Mouse (Mus musculus): ENCODE results near the gene Sel1l. TPM values are rescaled to one million over a fixed set of nuclear protein-coding genes. Genes with fewer than 3 reads are reported as not detected.
A peak's percentile ranks its signal among the peaks of the same experiment; 100 is the strongest.
"Not testable (repeated sequence)": the region's sequence is repeated elsewhere in the genome, so short reads cannot be mapped to it uniquely, and the experiment has no call there.

Sel1l gene
- total RNA-seq, 2 experiments from 2014 or later, result 145 to 159 TPM

- DNase-seq (ENCODE audit: low spot score in 2 of 2), result no peak
Observed at GRCm38 (mm10) chr12:91820461-91820860, 28.5 kb downstream of the Sel1l start.

- no peak for DNase-seq (ENCODE audit: low spot score in 2 of 2)
Observed at GRCm38 (mm10) chr12:91818726-91819125, 30.2 kb downstream of the Sel1l start.

GRCm38 (mm10) chr12:91815990-91816389 is 33.0 kb downstream of the Sel1l start:
- DNase-seq (ENCODE audit: low spot score in 2 of 2), result peak; percentile 54 to 59

GRCm38 (mm10) chr12:91815552-91815951 is 33.4 kb downstream of the Sel1l start:
- no peak for DNase-seq (ENCODE audit: low spot score in 2 of 2)

- DNase-seq (ENCODE audit: low spot score in 2 of 2), result no peak
Observed at GRCm38 (mm10) chr12:91808911-91809310, 40.0 kb downstream of the Sel1l start.

- no peak for DNase-seq (ENCODE audit: low spot score in 2 of 2)
Observed at GRCm38 (mm10) chr12:91807761-91808160, 41.2 kb downstream of the Sel1l start.

GRCm38 (mm10) chr12:91807095-91807494 is 41.9 kb downstream of the Sel1l start:
- no peak for DNase-seq (ENCODE audit: low spot score in 2 of 2)

GRCm38 (mm10) chr12:91804262-91804661 is 44.7 kb downstream of the Sel1l start:
- DNase-seq (ENCODE audit: low spot score in 2 of 2), result no peak

- DNase-seq (ENCODE audit: low spot score in 2 of 2), result peak in 1 of 2 experiments; percentile 30
Observed at GRCm38 (mm10) chr12:91803207-91803932, 45.6 kb downstream of the Sel1l start.

- no peak for DNase-seq (ENCODE audit: low spot score in 2 of 2)
Observed at GRCm38 (mm10) chr12:91802586-91803206, 46.3 kb downstream of the Sel1l start.

- DNase-seq (ENCODE audit: low spot score in 2 of 2), result no peak
Observed at GRCm38 (mm10) chr12:91800861-91801385, 48.0 kb downstream of the Sel1l start.

- DNase-seq (ENCODE audit: low spot score in 2 of 2), result no peak
Observed at GRCm38 (mm10) chr12:91799821-91800335, 49.1 kb downstream of the Sel1l start.

GRCm38 (mm10) chr12:91799379-91799773 is 49.6 kb downstream of the Sel1l start:
- DNase-seq (ENCODE audit: low spot score in 2 of 2), result peak in 1 of 2 experiments; percentile 54

GRCm38 (mm10) chr12:91798720-91799378 is 50.1 kb downstream of the Sel1l start:
- no peak for DNase-seq (ENCODE audit: low spot score in 2 of 2)

- DNase-seq (ENCODE audit: low spot score in 2 of 2), result no peak
Observed at GRCm38 (mm10) chr12:91796774-91797173, 52.2 kb downstream of the Sel1l start.

GRCm38 (mm10) chr12:91793266-91793665 is 55.7 kb downstream of the Sel1l start:
- no peak for DNase-seq (ENCODE audit: low spot score in 2 of 2)

- DNase-seq (ENCODE audit: low spot score in 2 of 2), result no peak
Observed at GRCm38 (mm10) chr12:91791822-91792221, 57.1 kb downstream of the Sel1l start.

- DNase-seq (ENCODE audit: low spot score in 2 of 2), result peak; percentile 53 to 81
Observed at GRCm38 (mm10) chr12:91789801-91790200, 59.2 kb downstream of the Sel1l start.

GRCm38 (mm10) chr12:91788446-91788845 is 60.5 kb downstream of the Sel1l start:
- not testable (repeated sequence) for DNase-seq (ENCODE audit: low spot score in 2 of 2)

GRCm38 (mm10) chr12:91787959-91788437 is 61.0 kb downstream of the Sel1l start, which contains the start of gene Ston2:
TSS of gene Ston2 (minus strand) at chr12:91788387.
- no peak for DNase-seq (ENCODE audit: low spot score in 2 of 2)

- no peak for DNase-seq (ENCODE audit: low spot score in 2 of 2)
Observed at GRCm38 (mm10) chr12:91786355-91786754, 62.6 kb downstream of the Sel1l start.

All from layer of hippocampus, postnatal 14 days (tissue).